Mouse (Mus musculus) heart, adult 2 months (tissue): Measurements from ENCODE around the gene Ppm1n. TPM values are rescaled to one million over a fixed set of nuclear protein-coding genes. Genes with fewer than 3 reads are reported as not detected.

Source experiments
- DNase-seq, 2 experiments: peaks; one replicate each; pipeline ENCODE4 v3.0.0; 2021
- H3K27ac ChIP-seq: fragments of 200-600 bp; 2 replicates; pipeline ENCODE4 v1.8.1; 2022
- H3K27me3 ChIP-seq: fragments of 200-500 bp; 2 replicates; pipeline ENCODE4 v1.6.1; 2012; ENCODE audit warnings: mild to moderate bottlenecking, low read length, inconsistent platforms, mixed read lengths; ENCODE audit not compliant: control insufficient read depth, insufficient read depth
- H3K36me3 ChIP-seq: fragments of 200-500 bp; 2 replicates; pipeline ENCODE4 v1.6.1; 2012; ENCODE audit warnings: low read length, inconsistent platforms; ENCODE audit not compliant: control insufficient read depth, insufficient read depth
- H3K4me1 ChIP-seq: fragments of 200-500 bp; 2 replicates; pipeline ENCODE4 v1.6.1; 2011; ENCODE audit warnings: low read length; ENCODE audit not compliant: control insufficient read depth, insufficient read depth
- H3K4me3 ChIP-seq: fragments of 200-600 bp; 2 replicates; pipeline ENCODE4 v1.8.1; 2022
- H3K79me2 ChIP-seq: fragments of 200-500 bp; replicated peaks from 2 replicates; pipeline ENCODE4 v1.6.1; 2012; ENCODE audit warnings: mild to moderate bottlenecking, inconsistent platforms, low read length, moderate library complexity, mixed read lengths; ENCODE audit not compliant: control insufficient read depth, insufficient read depth
- H3K9ac ChIP-seq: fragments of 200-500 bp; 2 replicates; pipeline ENCODE4 v1.6.1; 2012; ENCODE audit warnings: low read depth, mild to moderate bottlenecking, control low read depth, inconsistent platforms, low read length, mixed read lengths
- CTCF ChIP-seq: fragments of 200-600 bp; IDR thresholded peaks from 2 replicates; pipeline ENCODE4 v1.8.1; 2022; ENCODE audit warnings: antibody characterized with exemption, mild to moderate bottlenecking, moderate library complexity
- EP300 ChIP-seq: fragments of 200-500 bp; IDR thresholded peaks from 2 replicates; pipeline ENCODE4 v1.6.1; 2011; ENCODE audit warnings: low read depth, low read length, control low read depth; ENCODE audit not compliant: insufficient read depth
- POLR2A ChIP-seq: fragments of 200-500 bp; IDR thresholded peaks from 2 replicates; pipeline ENCODE4 v1.6.1; 2011; ENCODE audit warnings: mild to moderate bottlenecking, low read depth, low read length, control low read depth; ENCODE audit not compliant: insufficient read depth
- WGBS: fragments of 180-500 bp; shearing (Covaris S2); methylation state at CpG from one replicate; pipeline ENCODE4 v1.1.7; 2018; 5-methylcytosine and 5-hydroxymethylcytosine counted together
- intact Hi-C: fragments of 180-260 bp; cut with DNase I; formaldehyde crosslinking; loops from one replicate; pipeline ENCODE4 v1.15.1; 2025
- polyA plus RNA-seq: library from polyadenylated mRNA; depleted of rRNA; stranded (reverse); fragments of >200 nt; gene quantifications from 2 replicates; pipeline ENCODE4 v1.2.3, GENCODE M21; 2012
- total RNA-seq, 2 experiments: library from RNA; stranded (reverse); gene quantifications; 2 replicates each; pipeline ENCODE4 v1.2.3; 2021

Gene Ppm1n
- total and polyA plus RNA-seq, 3 experiments: 0.21 to 0.33 TPM; not detected in 1

- no peaks in the 10 kb centered on the region for H3K79me2 ChIP-seq
- peaks cover 8% of the 10 kb centered on the region; the same call in 1 of the 2 replicates for H3K36me3 ChIP-seq
- TF ChIP-seq POLR2A (no peak), EP300 (no peak), CTCF (no peak)
- no peak overlapping the region for H3K27ac ChIP-seq
- intact Hi-C loops: no loop called here
- no peak overlapping the region for H3K4me3 ChIP-seq
- no peak for DNase-seq
- H3K27me3 ChIP-seq: no peaks in the 10 kb centered on the region
- WGBS: 86% methylated on average over 17 of the region's 17 CpGs
- H3K9ac ChIP-seq: no peak overlapping the region
- peaks cover 2% of the 10 kb centered on the region; the same call in 1 of the 2 replicates for H3K4me1 ChIP-seq
These were observed 24.5 kb downstream of the Ppm1n start for GRCm38 (mm10) chr7:19255395-19255794.

- peaks cover 2% of the 10 kb centered on the region; the same call in 1 of the 2 replicates for H3K4me1 ChIP-seq
- WGBS: 38% methylated on average over 5 of the region's 5 CpGs
- TF ChIP-seq POLR2A (no peak), EP300 (no peak), CTCF (no peak)
- no peak for DNase-seq
- peak overlapping the region; percentile 32; the same call in 1 of the 2 replicates for H3K27ac ChIP-seq
- H3K27me3 ChIP-seq: no peaks in the 10 kb centered on the region
- H3K4me3 ChIP-seq: no peak overlapping the region
- H3K9ac ChIP-seq: no peak overlapping the region
- intact Hi-C loops: no loop called here
- H3K36me3 ChIP-seq: peaks cover 5% of the 10 kb centered on the region; the same call in 1 of the 2 replicates
- H3K79me2 ChIP-seq: no peaks in the 10 kb centered on the region
These were observed 26.4 kb downstream of the Ppm1n start for GRCm38 (mm10) chr7:19253437-19253836.

GRCm38 (mm10) chr7:19252078-19252477 lies 27.8 kb downstream of the Ppm1n start:
- Histone ChIP-seq H3K4me3 (no peak overlapping the region), H3K27me3 (no peaks in the 10 kb centered on the region), H3K79me2 (no peaks in the 10 kb centered on the region), H3K4me1 (peaks cover 1% of the 10 kb centered on the region; the same call in 1 of the 2 replicates), H3K9ac (no peak overlapping the region), H3K27ac (no peak overlapping the region), H3K36me3 (no peaks in the 10 kb centered on the region)
- intact Hi-C loops: no loop called here
- TF ChIP-seq POLR2A: no peak
- no peak for TF ChIP-seq EP300
- TF ChIP-seq CTCF: no peak
- 80% methylated on average over 4 of the region's 4 CpGs for WGBS
- no peak for DNase-seq

- no peak overlapping the region for H3K4me3 ChIP-seq
- H3K36me3 ChIP-seq: no peaks in the 10 kb centered on the region
- H3K4me1 ChIP-seq: no peaks in the 10 kb centered on the region
- TF ChIP-seq POLR2A (no peak), EP300 (no peak), CTCF (no peak)
- no peak overlapping the region for H3K9ac ChIP-seq
- no peaks in the 10 kb centered on the region for H3K27me3 ChIP-seq
- DNase-seq: no peak
- WGBS: 96% methylated on average over 2 of the region's 2 CpGs
- no peak overlapping the region for H3K27ac ChIP-seq
- intact Hi-C loops: no loop called here
- 0 out of 2 replicates have a peak, but pooled peaks cover 1% of the 10 kb centered on the region for H3K79me2 ChIP-seq
These were observed 32.4 kb downstream of the Ppm1n start for GRCm38 (mm10) chr7:19247511-19247910.

- H3K4me3 ChIP-seq: no peak overlapping the region
- H3K27ac ChIP-seq: no peak overlapping the region
- H3K27me3 ChIP-seq: no peaks in the 10 kb centered on the region
- no peak for DNase-seq
- WGBS: 92% methylated on average over 1 of the region's 1 CpGs
- H3K9ac ChIP-seq: no peak overlapping the region
- intact Hi-C loops: no loop called here
- H3K79me2 ChIP-seq: 0 out of 2 replicates have a peak, but pooled peaks cover 1% of the 10 kb centered on the region
- H3K36me3 ChIP-seq: no peaks in the 10 kb centered on the region
- TF ChIP-seq CTCF (no peak), POLR2A (no peak), EP300 (no peak)
- no peaks in the 10 kb centered on the region for H3K4me1 ChIP-seq
These were observed 33.0 kb downstream of the Ppm1n start for GRCm38 (mm10) chr7:19246855-19247254.

- TF ChIP-seq CTCF (no peak), EP300 (no peak), POLR2A (no peak)
- no peaks in the 10 kb centered on the region for H3K4me1 ChIP-seq
- 0 out of 2 replicates have a peak, but pooled peaks cover 1% of the 10 kb centered on the region for H3K79me2 ChIP-seq
- intact Hi-C loops: no loop called here
- no peak overlapping the region for H3K4me3 ChIP-seq
- no peak overlapping the region for H3K27ac ChIP-seq
- WGBS: 71% methylated on average over 3 of the region's 3 CpGs
- H3K27me3 ChIP-seq: no peaks in the 10 kb centered on the region
- no peak overlapping the region for H3K9ac ChIP-seq
- H3K36me3 ChIP-seq: no peaks in the 10 kb centered on the region
- peak in 1 of 2 experiments; percentile 22 for DNase-seq
These were observed 34.8 kb downstream of the Ppm1n start for GRCm38 (mm10) chr7:19245083-19245482.
